Mouse (Mus musculus): ENCODE data around the gene Ncr1.

DNA sequence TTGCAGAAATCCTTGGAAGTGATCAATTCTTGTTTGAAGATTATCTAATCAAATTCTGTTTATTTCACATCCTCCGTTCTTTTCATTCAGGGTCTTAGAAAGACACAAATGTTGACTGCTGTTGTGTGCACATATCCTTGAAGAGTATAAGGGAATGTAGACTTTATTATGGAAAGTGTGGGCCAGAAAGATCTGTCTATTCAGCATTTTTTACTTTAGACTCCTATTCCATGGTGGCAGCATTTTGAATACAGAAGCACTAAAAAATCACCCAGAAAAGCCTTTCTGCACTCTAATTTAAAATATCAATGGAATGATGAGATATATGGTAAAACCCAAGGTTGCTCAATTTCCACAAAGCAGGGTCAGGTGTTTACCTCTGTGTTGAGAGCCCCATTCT, 34.1 kb upstream of the Ncr1 start:
- no peak for TF ChIP-seq CTCF (IDR thresholded peaks at IDR 0.05; ENCODE audit: low read depth, low read length)
- TF ChIP-seq POLR2A (IDR thresholded peaks at IDR 0.05; ENCODE audit: insufficient read depth, low read length): no peak
